Mouse (Mus musculus) frontal cortex, postnatal 10 days (tissue): Measurements from ENCODE around the gene Slc10a6.

Experiments
- DNase-seq, 2 experiments: peaks; one replicate each; pipeline ENCODE4 v3.0.0; 2022; ENCODE audit warnings: low spot score in 2 of 2, mixed read lengths in 1 of 2

The Slc10a6 gene

DNA sequence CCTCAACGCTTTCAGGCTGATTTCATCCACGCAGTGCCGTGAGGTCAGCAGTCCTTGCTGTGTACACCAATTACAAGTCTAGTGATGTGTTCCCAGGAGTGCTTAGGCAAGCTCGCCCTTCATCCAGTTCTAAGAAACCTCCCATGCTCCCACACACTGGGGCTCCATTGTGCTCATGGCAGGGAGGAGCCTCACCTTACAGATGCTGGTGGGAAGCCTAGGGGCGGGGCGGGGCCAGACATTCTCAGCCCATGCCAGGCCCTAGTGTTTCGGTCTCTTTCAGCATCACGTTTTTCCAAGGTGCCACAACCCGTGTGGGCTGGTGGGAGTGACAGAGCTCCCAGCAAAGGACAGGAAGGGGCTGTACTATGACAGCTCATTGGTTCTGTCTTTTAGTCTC is 12.0 kb downstream of the Slc10a6 start:
- no peak for DNase-seq

DNA sequence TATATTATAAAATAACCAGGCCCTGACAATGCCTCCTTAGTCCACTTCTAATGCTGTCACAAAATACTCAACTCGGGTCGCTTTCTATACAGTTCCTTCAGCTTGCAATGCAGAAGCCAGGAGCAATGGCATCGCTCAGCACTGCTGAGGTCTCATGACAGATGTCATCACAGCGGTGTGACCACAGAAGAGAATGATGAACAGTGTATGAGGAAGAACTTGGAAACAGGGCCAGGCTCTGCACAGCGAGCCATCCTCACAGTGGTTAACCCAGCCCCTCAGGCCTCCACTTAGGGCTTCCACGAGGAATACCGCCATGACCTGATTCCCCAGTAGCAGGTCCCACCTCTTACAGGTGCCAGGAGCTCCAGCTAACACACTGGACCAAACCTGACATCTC is 14.8 kb downstream of the Slc10a6 start:
- no peak for DNase-seq

DNA sequence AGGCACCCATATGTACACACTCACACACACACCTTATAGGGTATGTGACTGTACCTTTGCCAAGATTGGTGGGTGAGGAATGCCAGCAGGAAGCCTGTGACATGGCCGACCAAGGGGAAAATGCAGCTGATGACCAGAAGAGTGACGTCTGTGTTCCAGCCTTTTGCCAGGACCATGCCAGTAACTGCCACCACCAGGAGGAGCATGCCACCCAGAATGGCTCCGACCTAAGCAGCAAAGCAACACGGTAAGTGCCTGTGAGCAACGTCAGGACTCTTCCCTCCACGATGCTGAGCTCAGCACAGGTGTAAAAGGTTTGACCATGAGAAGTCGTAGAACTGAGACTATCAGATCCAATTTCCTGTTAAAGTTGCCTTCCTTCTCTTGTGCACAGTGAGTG is 16.9 kb downstream of the Slc10a6 start:
- no peak for DNase-seq

DNA sequence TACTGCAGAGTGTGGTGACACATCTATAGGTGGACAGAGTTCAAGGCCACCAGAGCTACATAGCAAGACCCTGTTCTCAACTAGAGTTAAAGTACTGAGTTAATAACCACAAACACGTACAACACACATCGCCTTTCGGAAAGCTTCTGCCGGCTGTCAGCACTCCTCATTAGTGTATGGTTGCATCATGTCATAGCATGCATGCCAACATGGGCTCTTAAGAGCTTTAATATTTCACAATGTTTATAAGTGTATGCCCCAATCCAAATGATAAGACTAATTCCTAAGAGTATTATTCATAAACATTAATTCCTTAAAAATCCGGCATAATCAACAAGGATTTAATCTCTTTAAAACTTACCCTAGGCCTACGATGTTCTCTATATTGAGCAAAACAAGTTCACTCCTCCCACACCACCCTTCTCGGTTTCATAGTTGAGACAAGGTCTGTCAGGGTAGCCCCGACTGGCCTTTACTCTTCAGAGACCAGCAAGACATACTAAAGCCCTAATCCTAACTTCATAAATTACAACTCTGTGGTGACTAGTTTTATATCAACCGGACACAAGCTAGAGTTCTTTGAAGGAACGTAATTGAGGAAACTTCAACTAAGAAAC is 18.2 kb downstream of the Slc10a6 start:
- no peak for DNase-seq

DNA sequence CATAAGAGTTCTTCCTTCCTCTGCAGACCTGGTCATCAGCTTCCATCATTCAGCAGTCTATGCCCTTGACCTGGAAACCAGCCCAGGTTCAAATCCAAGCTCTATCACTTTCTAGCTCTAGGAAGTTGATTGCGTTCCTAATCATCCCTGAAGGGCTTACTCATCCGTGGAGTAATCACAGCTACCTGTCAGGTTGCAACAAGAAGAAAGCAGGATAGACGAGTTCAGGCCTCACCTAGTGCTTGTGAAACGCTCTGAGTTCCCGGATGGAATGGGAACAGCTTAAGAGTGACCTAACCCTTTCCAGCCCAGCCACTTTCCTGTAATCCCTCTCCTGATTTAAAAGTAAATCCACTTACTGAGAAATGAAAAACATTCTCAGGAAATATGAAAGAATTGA is 19.1 kb downstream of the Slc10a6 start:
- no peak for DNase-seq

DNA sequence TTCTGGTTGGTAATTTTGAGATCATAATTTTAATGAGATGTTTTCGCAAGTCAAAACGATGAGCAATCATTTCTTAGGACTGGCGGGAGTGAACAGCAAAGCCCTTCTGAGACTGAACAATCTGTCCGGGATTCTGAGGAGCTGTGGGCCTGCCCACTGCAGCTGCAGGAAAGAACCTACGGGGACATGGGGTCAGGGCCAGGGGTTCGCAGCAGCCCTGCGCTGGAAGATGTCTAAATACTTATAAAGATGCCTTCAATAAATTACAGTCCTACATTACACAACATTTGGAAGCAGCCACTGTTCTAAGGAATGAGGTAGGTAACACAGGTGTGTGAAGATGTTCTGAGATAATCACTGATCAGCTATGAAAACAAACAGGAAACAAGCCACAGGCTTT is 23.5 kb downstream of the Slc10a6 start:
- DNase-seq = no peak

DNA sequence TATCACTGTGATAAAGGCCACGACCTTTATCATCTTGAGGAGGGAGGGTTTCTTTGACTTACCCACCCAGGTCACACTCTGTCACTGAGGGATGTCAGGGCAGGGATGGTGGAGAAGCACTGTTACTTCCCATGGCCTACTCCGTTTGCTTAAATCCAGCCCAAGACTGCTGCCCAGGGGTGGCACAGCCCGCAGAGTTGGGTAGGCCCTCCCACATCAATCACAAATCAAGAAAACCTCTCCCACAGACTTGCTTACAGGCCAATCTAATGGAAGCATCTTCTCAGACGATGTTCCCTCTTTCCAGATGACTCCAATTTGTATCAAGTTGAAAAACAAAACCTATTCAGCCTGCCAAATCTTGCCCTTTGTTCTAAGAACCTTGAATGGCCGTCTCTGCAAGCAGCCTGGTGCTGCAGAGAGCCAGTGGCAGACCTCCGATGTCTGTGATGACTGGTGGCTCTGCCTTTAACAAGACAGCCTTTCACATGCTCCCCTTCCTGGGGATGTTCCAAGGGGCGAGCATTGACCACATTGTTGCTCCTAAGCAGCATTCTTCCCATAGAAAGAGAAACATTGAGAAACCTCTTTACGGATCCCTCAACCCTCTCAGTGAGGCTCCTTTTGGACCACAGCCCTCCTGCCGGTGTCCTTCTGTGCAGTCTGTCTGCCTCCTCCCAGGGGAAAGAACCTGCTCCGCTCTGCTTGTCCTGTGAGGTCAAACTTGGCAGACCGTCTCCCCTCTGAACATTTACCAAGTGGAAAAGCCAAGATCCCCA is 25.9 kb downstream of the Slc10a6 start:
- DNase-seq = no peak

DNA sequence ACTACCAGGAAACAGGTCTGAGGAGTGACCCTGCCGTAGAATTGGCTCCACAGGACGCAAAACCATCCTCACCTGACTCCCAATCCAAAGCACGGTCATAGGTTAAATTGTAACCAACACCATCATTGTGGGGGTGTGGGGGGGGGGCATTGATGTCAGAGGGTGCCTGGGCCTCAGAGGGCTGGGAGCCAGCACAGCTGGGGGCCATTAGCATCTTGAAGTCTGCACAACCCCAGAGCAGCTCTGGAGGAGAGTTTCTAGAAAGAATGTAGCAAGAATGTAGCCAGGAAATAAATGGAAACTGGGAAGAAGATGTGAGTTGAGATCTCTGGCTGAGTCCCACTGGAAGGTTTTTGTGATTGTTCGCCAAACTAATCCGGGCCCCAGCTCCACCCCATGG is 30.3 kb downstream of the Slc10a6 start:
- DNase-seq = no peak

DNA sequence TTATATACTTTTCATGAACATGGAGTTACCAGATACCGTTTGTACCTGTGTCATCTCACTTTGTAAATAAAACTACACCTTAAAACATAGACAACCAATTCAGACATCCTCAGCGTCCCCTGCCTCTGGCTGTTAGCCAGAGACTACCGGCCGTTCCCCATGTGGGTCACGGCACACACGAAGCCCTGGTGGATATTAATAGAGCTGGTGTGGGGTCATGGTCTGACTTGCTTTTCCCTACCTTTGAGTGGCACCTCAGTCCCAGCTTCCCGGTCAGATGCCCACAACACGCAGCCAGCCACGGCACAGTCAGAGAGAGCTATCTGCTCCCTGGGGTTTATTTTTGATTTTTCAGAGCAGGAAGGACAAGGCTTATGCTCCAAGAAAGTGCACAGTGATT is 30.9 kb downstream of the Slc10a6 start:
- DNase-seq = no peak

DNA sequence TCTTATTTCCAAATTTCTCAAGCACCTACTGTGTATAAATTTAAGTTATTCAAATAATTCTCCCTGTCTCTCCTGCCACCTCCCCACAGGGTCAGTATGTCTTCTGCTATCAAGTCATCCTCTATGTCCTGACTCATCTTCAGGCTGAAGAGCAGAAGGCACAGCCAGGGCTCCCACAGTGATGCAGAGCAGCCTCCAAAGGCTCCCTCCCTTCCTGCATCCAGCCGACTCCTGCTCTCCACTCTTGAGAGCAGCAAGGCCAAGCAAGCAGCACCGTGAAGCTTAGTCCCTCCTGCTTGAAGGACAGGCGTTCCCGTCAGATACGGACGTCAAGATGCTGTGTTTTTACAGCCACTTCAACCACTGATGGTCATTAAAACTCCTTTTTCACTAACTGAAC is 31.6 kb downstream of the Slc10a6 start:
- no peak for DNase-seq

DNA sequence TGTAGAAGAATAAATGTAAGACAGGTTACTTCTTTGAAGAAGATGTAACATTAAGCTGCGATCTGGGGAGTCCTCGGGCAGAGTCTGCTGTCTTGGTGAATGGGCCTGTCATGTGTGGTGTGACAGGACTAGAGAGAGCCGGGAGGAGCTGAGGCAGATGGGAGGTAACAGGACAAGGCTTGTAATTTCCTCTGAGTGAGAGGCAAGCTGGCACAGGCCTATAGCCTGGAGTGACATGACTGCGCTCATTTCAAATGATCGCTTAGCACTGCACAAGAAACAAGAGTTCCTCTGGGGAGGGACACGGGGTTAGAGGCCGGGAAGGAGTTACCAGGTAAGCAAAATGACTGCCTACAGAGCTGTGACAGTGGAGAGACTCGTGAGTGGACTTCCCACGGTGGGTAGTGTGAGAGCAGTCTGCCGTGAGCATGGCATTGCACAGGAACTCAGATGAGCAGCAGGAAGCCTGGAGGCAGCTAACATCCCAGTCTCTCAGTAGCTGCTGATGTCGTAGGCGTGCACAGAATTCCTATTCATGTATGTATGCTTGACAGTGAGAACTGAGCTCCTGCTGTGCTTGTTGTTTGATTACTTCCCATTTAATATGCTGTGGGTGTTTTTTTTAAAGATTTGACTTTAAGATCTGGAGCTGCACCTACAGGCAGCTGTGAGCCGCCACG is 32.6 kb downstream of the Slc10a6 start:
- no peak for DNase-seq

DNA sequence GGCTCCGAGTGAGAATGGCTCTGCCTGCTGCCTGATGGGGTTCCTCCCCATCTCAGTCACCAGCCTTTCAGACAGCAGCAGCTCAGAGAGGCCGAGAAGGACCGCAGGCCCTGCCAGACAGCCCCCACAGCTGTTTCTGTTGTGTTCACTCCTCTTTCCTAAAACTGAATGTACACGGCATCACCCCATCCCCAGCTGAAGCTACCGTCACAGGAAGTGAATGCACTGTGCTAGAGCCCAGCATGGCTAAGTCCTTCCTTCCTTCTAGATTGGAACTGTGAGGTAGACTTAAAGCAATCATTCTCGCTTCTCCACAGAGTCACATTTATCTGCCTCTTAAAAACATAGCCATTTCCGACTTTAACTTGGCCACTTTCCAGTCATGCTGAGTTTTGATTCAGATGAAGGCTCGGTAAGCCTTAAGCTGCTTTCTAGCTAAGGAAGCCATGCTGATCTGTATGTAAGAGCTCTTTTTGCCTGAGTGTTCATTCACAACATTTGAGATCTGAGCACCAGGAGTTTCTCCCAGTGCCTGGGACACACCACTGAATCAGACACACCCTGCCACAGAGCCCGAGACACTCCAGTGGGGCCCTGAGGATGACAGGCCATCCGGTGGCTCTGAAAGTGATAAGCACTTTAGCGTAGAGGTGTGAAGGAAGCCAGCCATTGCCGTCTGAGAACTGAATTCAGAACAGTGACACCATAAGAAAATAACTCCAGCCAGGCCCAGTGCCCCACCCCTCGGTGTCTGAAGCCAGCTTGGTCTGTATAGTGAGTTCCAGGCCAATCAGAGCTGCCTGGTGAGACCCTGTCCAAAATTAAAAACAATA is 33.6 kb downstream of the Slc10a6 start:
- DNase-seq = no peak

DNA sequence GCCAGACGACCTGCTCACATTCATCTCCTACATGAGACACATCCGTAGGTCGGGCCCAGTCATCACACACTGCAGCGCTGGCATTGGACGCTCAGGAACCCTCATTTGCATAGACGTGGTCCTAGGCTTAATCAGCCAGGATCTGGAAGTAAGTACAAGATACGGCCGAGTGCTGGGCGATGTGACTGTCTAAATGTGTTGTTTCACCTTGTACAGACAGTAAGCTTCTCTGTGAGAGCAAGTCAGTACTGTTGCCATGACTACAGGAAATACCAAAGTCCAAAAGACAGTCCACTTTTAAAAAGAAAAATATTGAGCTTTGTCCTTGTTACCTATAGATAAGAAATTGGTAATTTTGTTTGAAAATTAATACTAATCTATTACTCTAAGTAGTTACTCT is 35.6 kb downstream of the Slc10a6 start:
- no peak for DNase-seq

DNA sequence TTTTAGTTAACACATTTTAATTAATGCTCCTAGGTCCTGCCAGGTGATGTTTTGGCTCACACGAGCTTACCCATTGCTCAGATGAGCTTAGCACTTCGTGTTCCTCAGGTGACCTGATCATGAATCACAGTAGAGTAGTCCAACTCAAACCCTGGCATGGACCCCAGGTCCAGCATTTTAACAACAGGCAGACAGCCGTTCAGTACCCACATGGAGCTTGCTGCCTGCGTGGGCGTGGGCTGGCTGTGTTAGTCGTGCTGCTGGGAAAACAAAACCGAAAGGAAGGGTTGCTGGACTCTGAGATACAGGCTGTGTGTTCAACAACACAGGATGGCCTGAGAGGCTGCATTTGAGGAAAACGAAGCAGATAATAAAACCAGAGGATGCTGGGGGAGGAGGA is 36.5 kb downstream of the Slc10a6 start:
- no peak for DNase-seq

DNA sequence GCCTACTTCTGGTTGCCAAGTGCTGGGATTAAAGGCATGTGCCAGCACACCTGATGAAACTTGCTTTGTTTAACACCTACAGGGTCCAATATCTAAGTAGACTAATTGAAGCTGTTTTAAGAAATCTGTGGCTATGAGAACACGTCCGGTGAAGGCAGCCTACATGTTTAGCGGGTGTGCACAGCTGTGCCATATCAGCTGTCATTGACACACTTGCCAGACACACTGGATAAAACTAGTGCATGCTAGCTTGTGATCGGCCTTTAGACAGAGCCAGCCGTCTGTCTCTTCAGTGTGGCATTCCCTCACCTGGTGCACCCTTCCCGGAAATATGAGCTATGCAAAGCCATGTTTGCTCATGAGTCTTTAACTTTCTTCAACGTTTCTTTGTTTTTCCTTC is 37.4 kb downstream of the Slc10a6 start:
- DNase-seq = no peak

DNA sequence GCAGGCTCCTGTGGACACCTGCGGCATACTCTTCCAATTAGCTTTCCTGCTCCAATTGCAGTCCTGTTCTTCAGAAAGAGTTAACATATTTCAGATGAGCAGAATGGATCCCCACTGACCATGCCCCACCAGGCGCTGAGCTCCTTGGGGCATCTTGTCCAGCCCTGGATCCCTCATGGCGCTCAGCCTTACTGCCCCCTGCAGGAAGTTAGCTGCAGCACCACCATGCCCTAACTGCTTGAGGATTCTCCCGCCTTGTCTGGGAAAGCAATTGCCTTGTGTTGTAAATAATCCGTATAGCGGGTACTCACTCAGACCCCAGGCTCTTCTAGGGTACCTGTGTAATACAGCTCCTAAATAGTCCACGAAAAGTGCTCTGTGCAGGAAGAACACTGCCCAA is 42.0 kb downstream of the Slc10a6 start:
- no peak for DNase-seq

DNA sequence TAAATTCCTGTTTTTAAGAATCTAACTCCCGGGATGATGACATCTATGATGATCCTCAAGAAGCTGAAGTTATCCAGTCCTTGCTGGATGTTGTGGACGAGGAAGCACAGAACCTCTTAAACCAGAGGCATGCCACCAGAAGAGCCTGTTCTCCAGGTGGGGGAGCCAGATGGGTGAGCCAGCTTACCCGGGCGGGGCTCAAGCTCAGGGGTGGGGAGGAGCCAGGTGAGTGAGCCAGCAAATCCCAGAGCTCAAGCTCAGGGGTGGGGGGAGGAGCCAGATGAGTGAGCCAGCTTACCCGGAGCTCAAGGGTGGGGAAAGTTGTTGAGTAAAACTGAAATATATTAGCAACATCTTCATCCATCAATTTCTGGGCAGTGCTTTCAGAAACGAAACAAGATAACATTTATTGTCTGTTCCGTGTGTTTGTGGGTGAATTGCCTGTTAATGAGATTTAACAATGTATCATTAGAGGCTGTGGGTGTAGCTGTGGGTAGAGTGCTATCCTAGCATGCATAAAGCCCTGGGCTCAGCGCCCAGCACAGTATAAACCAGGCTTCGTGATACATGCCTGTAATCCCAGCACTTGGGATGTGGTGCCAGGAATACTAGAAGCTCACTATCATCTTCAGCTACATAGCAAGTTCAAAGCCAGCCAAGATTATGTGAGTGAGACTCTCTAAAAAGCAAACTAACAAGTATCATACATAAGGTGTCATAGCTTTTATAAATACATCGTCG is 49.4 kb downstream of the Slc10a6 start:
- no peak for DNase-seq

DNA sequence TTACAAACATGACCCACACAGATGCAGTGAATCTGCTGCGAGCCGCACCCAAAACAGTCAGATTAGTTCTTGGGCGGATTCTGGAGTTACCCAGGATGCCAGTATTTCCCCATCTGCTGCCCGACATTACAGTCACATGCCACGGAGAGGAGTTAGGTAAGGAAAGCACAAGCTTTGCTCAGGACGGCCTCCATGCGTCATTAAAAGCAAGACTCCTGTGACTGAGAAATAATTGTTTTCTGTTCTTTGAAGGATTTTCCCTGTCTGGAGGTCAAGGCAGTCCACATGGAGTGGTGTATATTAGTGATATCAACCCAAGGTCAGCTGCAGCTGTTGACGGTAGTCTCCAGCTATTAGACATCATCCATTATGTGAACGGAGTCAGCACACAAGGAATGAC is 59.8 kb downstream of the Slc10a6 start:
- no peak for DNase-seq

DNA sequence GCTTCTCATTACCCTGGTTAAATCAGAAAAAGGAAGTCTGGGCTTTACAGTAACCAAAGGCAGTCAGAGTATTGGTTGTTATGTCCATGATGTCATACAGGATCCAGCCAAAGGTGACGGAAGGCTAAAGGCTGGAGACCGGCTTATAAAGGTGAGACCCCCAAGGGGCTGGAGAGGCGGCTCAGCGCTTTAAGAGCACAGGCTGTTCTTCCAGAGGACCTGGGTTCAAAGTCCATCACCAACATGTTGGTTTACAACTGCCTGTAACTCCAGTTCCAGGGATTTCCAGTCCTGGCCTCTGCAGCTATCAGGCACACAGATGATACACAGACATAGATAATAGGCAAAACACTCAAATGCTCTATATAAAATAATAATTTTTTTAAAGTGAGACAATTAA is 61.2 kb downstream of the Slc10a6 start:
- no peak for DNase-seq

DNA sequence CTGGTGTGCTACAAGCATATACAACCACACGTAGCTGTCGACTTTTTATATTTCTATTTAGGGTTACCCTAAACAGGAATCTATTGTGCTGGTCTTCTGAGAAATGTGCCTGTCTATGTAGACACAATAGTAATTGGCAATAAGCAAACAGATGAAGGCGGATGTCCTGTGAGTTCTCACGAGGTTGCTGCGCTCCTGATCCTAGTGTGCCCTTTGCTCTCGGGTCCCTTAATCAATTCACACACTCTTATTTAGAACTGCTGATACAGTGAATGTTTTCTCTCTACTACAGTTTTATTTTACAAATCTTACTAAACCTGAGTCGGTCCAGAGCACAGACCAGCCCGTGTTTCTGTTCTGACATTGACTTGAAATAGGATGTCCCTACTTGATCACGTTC is 68.7 kb downstream of the Slc10a6 start:
- DNase-seq = no peak
